Mouse (Mus musculus) granulocyte monocyte progenitor cell, adult 5-6 weeks (primary cell): ENCODE results near the gene Ubl5. TPM values are rescaled to one million over a fixed set of nuclear protein-coding genes. Genes with fewer than 3 reads are reported as not detected.
"Not testable (repeated sequence)": the region's sequence is repeated elsewhere in the genome, so short reads cannot be mapped to it uniquely, and the experiment has no call there.

ENCODE experiments used
- ATAC-seq: replicated peaks from 2 replicates; pipeline ENCODE4 v1.8.0; 2016; ENCODE audit warnings: mild to moderate bottlenecking, moderate TSS enrichment, inconsistent platforms; ENCODE audit not compliant: poor library complexity, severe bottlenecking
- total RNA-seq, 2 experiments: library from RNA; stranded (forward) in 1 of 2; stranded (reverse) in 1 of 2; fragments of 200-712, 200-1000 nt in 1 of 2; fragments of >200 nt in 1 of 2; fragmentation: Nextera tagmentation in 1 of 2; gene quantifications; 2 replicates each; pipeline ENCODE4 v1.2.3; 2014 to 2017

Gene Ubl5
- 459 and 544 TPM in 2 replicates for total RNA-seq (2014; fragmentation: Nextera tagmentation)
- total RNA-seq (2017) = 101 and 107 TPM in 2 replicates

- peak; percentile 54 for ATAC-seq
These were observed at the start of gene Ubl5 for GRCm38 (mm10) chr9:20642101-20642895. Gene Ubl5, plus strand, starts transcription at chr9:20642878.

- peak; percentile 92 for ATAC-seq
These were observed 41.4 kb upstream of the Ubl5 start for GRCm38 (mm10) chr9:20601270-20601669.

- ATAC-seq = no peak
These were observed 36.4 kb upstream of the Ubl5 start for GRCm38 (mm10) chr9:20606269-20606668.

- ATAC-seq = peak; percentile 98
These were observed 35.3 kb upstream of the Ubl5 start for GRCm38 (mm10) chr9:20607100-20607974.

- no peak for ATAC-seq
These were observed 32.7 kb upstream of the Ubl5 start for GRCm38 (mm10) chr9:20609831-20610464.

- ATAC-seq = no peak
These were observed 30.7 kb upstream of the Ubl5 start for GRCm38 (mm10) chr9:20611976-20612375.

- ATAC-seq = no peak
These were observed 26.0 kb upstream of the Ubl5 start for GRCm38 (mm10) chr9:20616685-20617084.

- ATAC-seq = no peak
These were observed 11.3 kb upstream of the Ubl5 start for GRCm38 (mm10) chr9:20631332-20631731.

GRCm38 (mm10) chr9:20635676-20636075, 7.0 kb upstream of the Ubl5 start:
- not testable (repeated sequence) for ATAC-seq

GRCm38 (mm10) chr9:20636256-20636655, 6.4 kb upstream of the Ubl5 start:
- no peak for ATAC-seq

- ATAC-seq = no peak
These were observed 5.9 kb upstream of the Ubl5 start for GRCm38 (mm10) chr9:20636790-20637189.

GRCm38 (mm10) chr9:20638552-20638951, 4.1 kb upstream of the Ubl5 start:
- ATAC-seq = no peak

- ATAC-seq = no peak
These were observed 3.2 kb upstream of the Ubl5 start for GRCm38 (mm10) chr9:20639486-20639885.

- ATAC-seq = no peak
These were observed 1.2 kb upstream of the Ubl5 start for GRCm38 (mm10) chr9:20641501-20641900.

- peak; percentile 66 for ATAC-seq
These were observed 303 bp downstream of the Ubl5 start for GRCm38 (mm10) chr9:20642896-20643466.

GRCm38 (mm10) chr9:20643781-20644180, 1.1 kb downstream of the Ubl5 start:
- ATAC-seq = 0 out of 2 replicates have a peak, but pooled peaks have one; percentile 9

- ATAC-seq = peak; percentile 53
These were observed 1.8 kb downstream of the Ubl5 start, which contains the start of gene Fbxl12 for GRCm38 (mm10) chr9:20644360-20645081. Gene Fbxl12, minus strand, starts transcription at chr9:20644767.

- peak; percentile 29 for ATAC-seq
These were observed 2.4 kb downstream of the Ubl5 start for GRCm38 (mm10) chr9:20645121-20645520.

- peak; percentile 90 for ATAC-seq
These were observed 9.1 kb downstream of the Ubl5 start, which contains the start of gene Pin1 for GRCm38 (mm10) chr9:20651602-20652259. Gene Pin1, plus strand, starts transcription at chr9:20652095.
